Mouse (Mus musculus): ENCODE measurements around the gene Col27a1.

- TF ChIP-seq EP300 (IDR thresholded peaks at IDR 0.05) (no peak; the same call in 1 of the 2 replicates), CTCF (IDR thresholded peaks at IDR 0.05) (no peak)
Observed at GRCm38 (mm10) chr4:63345261-63345660, 131.5 kb downstream of the Col27a1 start.
